Mouse (Mus musculus) natural killer cell, adult 2 months (primary cell): ENCODE results near the gene Inafm1.
"Not testable (repeated sequence)": the region's sequence is repeated elsewhere in the genome, so short reads cannot be mapped to it uniquely, and the experiment has no call there.

Source experiments
- DNase-seq, 2 experiments: peaks; one replicate each; pipeline ENCODE4 v3.0.0; 2022; ENCODE audit warnings: low spot score in 2 of 2

Gene Inafm1

DNA sequence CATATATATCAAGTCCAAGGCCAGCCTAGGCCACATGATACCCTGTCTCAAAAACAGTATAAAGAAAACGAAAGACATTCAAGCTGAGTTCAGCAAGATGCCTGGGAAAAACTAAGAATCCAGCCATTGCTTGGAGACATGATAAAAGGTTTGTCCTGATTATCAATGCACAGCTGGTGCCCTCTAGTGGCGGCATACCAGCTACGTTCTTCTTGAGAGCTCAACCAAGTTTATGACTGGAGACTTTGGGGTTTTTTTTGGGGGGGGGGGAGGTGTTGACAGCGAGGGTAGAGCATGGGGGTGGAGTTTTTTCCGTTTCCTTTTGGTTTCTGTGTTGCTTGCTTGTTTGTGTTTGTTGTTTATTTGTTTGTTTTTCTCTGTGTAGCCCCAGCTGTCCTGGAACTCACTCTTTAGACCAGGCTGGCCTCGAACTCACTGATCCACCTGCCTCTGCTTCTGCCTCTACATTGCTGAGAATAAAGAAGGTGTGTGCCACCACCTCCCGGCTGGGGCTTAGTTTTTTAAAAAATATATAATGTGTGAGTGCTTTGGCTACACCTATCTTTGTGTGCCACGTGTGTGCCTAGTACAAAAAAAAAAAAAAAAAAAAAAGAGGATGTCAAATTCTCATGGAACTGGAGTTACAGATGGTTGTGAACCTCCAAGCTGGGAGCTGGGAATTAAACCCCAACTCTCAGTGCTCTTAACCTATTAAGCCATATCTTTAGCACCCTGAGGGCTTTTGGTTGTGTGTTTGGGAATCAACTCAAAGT lies 10.2 kb downstream of the Inafm1 start:
- peak; percentile 72 to 84 for DNase-seq

DNA sequence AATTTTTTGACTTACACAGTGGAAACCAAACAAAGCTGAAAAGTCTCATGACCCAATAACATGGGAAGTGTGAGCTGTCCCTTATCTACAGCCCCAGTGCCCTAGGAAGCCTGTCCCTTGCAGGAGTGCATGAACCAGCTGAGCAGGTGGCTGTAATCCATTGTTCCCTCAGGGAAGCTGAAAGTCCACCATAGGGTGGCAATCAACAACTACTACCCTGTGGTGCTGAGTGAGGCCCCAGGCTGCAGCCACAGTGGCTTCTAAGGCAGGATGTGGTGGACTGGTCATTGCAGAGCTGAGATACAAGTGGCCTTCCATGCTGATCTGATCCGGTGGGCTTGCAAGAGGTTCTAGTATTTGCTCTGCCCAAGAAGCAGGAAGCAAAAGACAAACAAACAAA lies 12.3 kb downstream of the Inafm1 start:
- peak; percentile 46 to 50 for DNase-seq

DNA sequence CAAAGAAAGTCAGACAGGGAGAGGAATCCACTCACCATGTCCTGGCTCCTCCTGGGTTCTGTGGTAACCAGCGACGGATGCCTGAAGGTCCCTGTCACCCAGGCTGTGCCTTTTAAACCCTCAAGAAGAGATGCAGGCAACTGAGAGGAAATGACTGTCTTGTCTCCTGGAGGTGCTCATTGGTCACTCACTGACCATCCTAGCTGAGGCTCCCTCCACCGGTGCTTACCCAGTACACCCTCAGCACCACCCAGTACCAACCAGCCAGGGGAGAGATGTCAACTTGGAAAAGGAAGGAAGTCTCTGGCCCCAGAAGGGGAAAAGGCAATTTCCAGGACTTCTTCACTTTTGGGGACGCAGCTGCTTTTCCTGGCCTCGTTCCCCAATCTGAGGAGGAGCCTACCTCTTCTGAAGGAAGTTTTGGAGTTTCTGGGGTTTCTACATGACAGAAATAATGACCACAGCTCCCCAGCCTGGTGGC lies 14.3 kb downstream of the Inafm1 start, which contains the start of gene C5ar1:
TSS of gene C5ar1 (minus strand) at position 431 of the 481 bp plus-strand sequence.
- DNase-seq: no peak

DNA sequence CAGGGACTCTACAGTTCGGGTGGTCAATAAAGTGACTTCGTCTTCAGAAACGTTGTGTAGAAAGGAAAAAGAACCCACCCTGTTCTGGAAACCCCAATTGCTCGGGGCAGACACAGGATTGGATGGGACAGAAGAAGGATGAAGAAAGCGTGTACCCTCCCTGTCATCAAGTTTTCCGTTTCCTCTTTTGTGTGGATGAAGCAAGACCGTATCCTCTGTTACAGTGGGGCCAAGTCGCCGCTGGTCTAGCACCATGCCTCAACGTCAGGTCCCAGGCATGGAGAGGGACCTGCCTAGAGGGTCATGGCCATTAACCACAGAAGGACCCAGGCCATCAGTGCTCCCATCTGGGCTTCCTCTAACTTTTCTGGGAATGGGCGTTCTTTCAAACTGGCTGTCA lies 15.6 kb downstream of the Inafm1 start:
- no peak for DNase-seq

DNA sequence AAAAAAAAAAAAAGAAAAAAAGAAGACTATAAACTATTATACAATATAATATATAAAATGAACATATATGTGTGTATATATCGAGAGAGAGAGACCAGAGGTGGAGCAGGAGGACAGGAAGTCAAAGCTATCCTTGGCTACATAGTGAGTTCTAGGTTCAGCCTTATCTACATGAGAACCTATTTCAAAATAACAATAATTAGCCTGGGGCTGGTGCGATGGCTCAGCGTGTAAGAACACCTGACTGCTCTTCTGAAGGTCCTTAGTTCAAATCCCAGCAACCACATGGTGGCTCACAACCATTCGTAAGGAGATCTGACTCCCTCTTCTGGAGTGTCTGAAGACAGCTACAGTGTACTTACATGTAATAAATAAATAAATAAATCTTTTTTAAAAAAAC lies 17.5 kb downstream of the Inafm1 start:
- not testable (repeated sequence) for DNase-seq

DNA sequence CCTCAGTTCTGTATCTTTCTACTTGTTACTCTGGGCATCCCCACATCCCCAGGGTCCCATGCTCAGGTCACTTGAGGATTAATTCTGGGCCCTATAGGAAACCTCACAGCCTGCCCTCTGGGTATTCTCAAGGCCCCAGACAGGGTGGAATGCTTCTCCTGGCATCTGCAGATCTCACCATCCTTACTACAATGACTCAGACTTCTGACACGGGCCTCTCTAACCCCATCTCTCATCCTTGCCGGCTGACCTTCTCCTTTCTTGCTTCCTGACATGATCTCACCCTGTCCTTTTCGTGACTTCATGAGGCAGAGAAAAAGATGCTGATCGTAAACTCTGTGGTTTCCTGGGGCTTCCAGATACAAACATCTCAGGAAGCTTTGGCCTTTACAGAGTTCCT lies 19.2 kb downstream of the Inafm1 start:
- no peak for DNase-seq

DNA sequence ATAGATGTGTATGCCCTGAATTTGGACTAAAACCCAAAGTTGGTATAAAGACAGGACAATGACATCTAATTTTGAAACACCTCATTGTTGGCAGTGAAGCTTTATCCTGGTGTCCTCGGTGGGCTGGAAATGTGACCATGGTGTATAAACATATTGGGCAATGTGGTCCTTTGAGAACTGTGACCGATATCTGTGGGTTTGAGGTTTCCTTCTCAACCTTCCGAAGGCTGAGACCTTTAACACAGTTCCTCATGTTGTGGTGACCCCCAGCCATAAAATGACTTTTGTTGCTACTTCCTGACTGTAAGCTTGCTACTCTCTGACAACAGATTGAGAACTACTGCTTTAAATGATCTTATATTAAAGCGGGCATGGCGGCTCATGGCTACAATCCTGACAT lies 22.7 kb downstream of the Inafm1 start:
- peak in 1 of 2 experiments; percentile 42 for DNase-seq

DNA sequence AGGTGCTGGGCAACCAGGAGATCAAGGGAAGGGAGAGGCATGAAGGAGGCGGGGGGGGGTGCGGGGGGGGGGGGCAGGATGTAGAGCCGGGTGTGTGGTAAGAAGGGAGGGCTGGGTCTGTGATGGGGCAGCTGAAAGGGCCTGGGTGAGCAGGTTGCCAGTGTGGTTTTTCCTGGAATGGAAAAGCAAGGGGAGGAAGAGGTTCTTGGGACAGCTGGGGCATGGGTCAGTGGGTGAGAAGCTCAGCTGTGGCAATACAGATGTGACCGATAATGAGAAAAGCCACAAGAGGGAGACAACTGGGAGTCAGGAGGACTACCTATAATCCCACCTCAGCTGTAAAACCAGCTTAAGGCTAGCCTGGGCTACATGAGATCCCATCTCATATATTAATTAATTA lies 27.5 kb downstream of the Inafm1 start:
- DNase-seq: no peak

DNA sequence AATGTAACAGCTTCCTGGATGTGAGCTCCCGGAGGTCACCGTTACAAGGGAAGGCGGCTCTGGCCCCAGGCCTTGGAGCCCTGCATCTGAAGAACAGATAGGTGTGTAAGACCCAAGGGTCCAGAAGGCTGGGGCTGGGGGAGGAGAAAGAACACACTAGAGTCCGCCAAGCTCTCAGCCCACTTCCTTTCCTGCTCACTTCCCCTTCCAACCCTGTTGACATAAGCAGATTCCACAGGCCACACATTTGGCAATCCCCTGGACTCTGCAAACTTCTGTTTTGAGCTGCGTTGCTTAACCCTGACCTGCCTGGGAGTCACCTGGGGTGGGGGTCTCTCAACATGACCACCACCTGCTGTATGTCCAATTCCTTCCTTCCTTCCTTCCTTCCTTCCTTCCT lies 29.4 kb downstream of the Inafm1 start, which contains the start of gene C5ar2:
TSS of gene C5ar2 (minus strand) at position 88 of the 400 bp plus-strand sequence.
- no peak for DNase-seq

DNA sequence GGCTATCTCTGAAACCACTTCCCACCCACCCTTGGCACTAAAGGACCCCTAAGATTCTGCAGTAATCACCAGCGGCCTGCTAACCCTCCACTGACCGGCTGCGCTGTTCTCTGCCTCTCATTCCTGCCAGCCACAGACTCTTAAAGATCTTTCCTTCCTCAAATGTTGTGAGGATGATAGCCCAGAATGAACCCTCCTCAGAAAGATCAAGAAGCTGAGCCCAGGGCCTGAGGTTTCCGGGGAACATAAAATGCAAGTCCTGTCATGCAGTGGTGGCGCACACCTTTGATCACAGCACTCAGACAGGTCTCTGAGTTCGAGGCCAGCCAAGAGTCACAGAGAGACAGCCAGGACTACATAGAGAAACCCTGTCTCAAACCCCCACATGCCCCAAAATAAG lies 31.2 kb downstream of the Inafm1 start:
- DNase-seq: no peak

DNA sequence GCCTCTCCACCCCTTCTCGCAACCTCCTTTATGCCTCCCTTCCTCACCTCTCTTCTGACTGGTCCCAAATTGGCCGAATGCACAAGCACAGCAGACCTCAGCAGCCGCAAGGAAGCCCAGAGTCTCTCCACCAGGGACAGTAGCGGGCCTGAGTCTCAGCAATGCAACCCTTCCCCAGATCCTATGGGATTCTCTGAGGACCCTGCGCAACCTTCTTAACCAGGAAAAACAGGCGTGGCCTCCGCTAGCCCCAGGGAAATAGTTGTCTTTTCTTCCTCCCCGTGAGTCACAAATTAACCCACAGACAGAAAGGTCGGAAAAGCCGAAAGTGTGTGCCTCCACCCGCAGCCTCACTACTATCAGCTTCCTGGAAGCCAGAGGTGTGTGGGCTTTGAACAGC lies 31.6 kb downstream of the Inafm1 start:
- DNase-seq: no peak

DNA sequence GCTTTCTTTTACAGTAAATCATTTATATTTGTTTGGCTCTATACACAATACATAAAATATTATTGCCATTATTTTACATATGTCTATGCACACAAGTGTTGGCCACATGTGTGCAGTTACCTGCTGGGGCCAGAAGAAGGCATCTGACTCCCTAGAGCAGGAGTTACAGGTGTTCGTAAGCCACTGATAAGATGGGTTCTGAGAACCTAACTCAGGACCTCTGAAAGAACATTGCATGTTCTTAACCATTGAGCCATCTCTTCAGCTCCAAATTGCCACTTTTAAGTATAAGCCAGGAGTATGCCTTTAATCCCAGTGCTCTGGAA lies 32.5 kb downstream of the Inafm1 start:
- no peak for DNase-seq

DNA sequence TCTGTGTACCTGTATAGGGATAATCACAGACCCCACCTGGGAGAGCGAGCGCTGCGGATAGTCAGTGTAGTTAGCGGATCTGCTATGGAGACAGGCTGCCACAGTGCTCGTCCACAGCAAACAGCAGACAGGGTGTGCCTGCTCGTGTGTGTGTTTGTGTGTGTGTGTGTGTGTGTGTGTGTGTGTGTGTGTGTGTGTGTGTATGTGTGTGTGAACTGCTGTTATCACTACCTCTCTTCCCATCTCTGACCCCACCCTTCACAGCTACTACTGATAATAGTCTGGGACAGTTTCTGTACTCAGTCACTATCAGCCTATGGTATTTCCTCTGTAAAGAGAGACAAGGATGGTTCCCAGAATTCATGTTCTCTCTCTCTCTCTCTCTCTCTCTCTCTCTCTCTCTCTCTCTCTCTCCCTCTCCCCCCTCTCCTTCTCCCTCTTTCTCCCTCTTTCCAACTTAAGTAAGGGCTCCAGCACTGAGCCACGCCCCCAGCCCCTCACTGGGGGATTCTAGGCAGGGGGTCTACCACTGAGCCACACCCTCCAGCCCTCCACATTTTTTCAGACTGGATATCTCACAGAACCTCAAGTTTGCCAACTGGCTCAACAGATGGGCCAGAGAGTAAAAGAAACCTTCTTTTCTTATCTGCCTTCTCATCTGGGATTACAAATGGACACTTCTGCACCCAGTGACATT lies 33.0 kb downstream of the Inafm1 start:
- DNase-seq: no peak

DNA sequence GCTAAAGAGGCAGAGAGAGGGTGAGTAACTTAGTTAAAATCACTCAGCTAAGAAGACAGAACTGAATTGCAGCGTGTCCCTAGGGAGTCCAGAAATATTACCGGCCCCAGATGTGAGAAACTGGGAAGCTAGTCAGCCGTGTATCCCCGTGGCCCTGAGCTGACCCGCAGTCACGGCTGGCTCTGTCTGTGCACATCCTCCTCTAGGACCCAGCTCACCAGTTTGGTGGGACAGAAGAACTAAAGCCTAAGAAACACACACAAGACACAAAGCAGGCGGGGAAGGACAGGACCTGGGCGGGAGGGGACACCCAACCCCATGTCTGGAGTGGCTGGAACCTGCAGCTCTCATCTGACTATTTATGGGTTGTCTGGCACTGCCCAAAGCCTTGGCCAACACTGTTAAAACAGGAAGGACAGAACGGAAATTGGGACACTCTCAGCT lies 33.8 kb downstream of the Inafm1 start:
- DNase-seq: peak in 1 of 2 experiments; percentile 68

DNA sequence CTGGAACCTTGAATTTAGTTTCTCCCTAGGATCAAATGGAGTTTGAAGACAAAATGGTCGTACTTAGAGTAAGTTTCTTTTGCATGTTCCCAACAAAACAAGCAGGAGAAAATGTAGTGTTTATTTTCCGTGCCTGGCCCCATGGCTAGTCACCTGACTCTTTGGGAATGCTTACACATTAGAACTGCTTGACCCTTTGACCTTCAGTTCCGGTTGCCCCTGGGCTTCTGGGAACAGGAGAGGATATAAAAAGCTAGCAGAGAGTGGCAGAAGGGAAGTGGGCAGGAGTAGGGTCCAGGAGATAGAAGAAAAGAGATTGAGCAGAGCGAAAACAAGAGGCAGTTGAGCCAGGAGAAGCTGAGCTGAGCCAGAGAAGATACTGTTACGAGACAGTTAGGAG lies 43.5 kb downstream of the Inafm1 start:
- DNase-seq: no peak
